Mouse (Mus musculus): ENCODE measurements around the gene Stk32c.

DNA sequence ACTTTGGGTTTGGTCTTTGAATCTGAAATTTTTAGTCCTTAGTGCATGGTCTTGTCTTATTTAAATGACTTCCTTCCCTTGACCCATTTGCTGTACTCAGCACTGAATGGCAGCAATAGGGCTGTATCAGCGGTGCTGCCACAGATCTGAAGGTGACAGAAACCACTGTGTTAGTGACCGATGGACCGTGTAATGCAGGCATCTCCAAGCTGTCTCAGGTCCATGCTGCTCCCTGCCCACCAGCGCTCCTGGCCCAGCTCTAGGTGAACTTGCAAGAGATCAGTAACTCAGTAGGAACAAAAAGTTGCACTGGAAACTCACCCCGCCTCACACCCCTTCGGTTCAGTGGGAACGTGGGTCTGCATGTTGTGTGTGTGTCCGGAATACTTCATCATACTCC is 130.8 kb downstream of the Stk32c start:
- TF ChIP-seq POLR2A (IDR thresholded peaks at IDR 0.05; ENCODE audit: control insufficient read depth, low read depth, low read length), result no peak
- no peak for TF ChIP-seq CTCF (IDR thresholded peaks at IDR 0.05; ENCODE audit: control insufficient read depth, insufficient read depth, insufficient replicate concordance, low read depth, low read length)
